Mouse (Mus musculus) embryo, embryonic 10 days (tissue): ENCODE data around the gene Gm8159.
A peak's percentile ranks its signal among the peaks of the same experiment; 100 is the strongest.
"Not testable (repeated sequence)": the region's sequence is repeated elsewhere in the genome, so short reads cannot be mapped to it uniquely, and the experiment has no call there.

Experiments
- DNase-seq: peaks from one replicate; pipeline ENCODE4 v3.0.0-alpha.2; 2015; ENCODE audit warnings: low spot score

Gm8159 gene

DNA sequence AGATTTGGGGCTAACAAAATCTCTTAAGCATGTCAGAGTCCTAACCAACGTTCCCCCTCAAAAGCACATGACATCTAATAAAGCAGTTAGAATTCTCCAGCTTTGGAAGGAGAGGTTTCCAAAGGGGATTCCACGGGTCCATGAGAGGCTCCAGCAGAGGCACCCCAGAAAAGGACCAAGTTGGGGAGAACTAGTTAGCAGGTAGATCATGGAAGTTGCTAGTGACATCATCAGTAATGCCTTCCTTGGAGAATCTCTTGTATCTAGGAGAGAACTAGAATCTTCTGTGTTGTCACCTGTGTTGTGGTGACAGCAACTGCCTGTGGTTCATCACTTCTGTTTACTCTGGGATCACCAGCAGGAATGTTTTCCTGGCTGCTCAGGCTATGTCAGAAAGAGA is at the start of gene Gm8159:
Gene Gm8159 (plus strand): TSS at position 301 of the 400 bp plus-strand sequence.
- DNase-seq: not testable (repeated sequence)

- peak; percentile 1 for DNase-seq
Measured at GRCm38 (mm10) chr14:4649309-4649708, 17.2 kb downstream of the Gm8159 start.

GRCm38 (mm10) chr14:4650324-4650723 is 18.2 kb downstream of the Gm8159 start:
- not testable (repeated sequence) for DNase-seq

DNA sequence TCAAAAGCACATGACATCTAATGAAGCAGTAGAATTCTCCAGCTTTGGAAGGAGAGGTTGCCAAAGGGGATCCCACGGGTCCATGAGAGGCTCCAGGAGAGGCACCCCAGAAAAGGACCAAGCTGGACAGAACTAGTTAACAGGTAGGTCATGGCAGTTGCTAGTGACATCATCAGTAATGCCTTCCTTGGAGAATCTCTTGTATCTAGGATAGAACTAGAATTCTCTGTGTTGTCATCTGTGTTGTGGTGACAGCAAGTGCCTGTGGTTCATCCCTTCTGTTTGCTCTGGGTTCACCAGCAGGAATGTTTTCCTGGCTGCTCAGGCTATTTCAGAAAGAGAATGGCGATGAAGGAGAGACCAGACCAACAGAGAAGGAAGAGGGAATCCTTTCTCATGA is 31.7 kb downstream of the Gm8159 start, which contains the start of gene Gm3239:
Gene Gm3239 (plus strand): TSS at position 301 of the 400 bp plus-strand sequence.
- not testable (repeated sequence) for DNase-seq
